Mouse (Mus musculus) kidney, embryonic 16.5 days (tissue): ENCODE measurements around the gene Gpt2. TPM values are rescaled to one million over a fixed set of nuclear protein-coding genes. Genes with fewer than 3 reads are reported as not detected.

Experiments used
- ATAC-seq: fragments of 200-750 bp; cut with Nextera tagmentation; 2 replicates; pipeline ENCODE4 v1.8.0; 2017; ENCODE audit warnings: moderate TSS enrichment; ENCODE audit not compliant: low FRiP score, low TSS enrichment
- H3K27ac ChIP-seq: fragments of 300-500 bp; sonication (generic); 2 replicates; pipeline ENCODE4 v1.5.1; 2014; ENCODE audit warnings: low read length
- H3K27me3 ChIP-seq: fragments of 300-500 bp; sonication (generic); 2 replicates; pipeline ENCODE4 v1.6.1; 2014; ENCODE audit warnings: low read length, control low read depth, mixed read lengths; ENCODE audit not compliant: insufficient read depth
- H3K36me3 ChIP-seq: fragments of 300-500 bp; sonication (generic); 2 replicates; pipeline ENCODE4 v1.6.1; 2014; ENCODE audit warnings: low read length, control low read depth, mixed read lengths; ENCODE audit not compliant: insufficient read depth
- H3K4me1 ChIP-seq: fragments of 300-500 bp; sonication (generic); 2 replicates; pipeline ENCODE4 v1.6.1; 2014; ENCODE audit warnings: low read length, control low read depth, mixed read lengths; ENCODE audit not compliant: insufficient read depth
- H3K4me2 ChIP-seq: fragments of 300-500 bp; sonication (generic); replicated peaks from 2 replicates; pipeline ENCODE4 v1.6.1; 2014; ENCODE audit warnings: low read depth, low read length
- H3K4me3 ChIP-seq: fragments of 300-500 bp; sonication (generic); 2 replicates; pipeline ENCODE4 v1.5.1; 2014; ENCODE audit warnings: mild to moderate bottlenecking, low read length
- H3K9ac ChIP-seq: fragments of 300-500 bp; sonication (generic); replicated peaks from 2 replicates; pipeline ENCODE4 v1.6.1; 2014; ENCODE audit warnings: low read length
- H3K9me3 ChIP-seq: fragments of 300-500 bp; sonication (generic); 2 replicates; pipeline ENCODE4 v1.6.1; 2016; ENCODE audit warnings: low read length, control low read depth
- WGBS: fragments of 180-500 bp; shearing (Covaris S2); extraction: QIAGEN DNeasy Blood & Tissue Kit; methylation state at CpG from one replicate; pipeline ENCODE4 v1.1.7; 2014; 5-methylcytosine and 5-hydroxymethylcytosine counted together
- polyA plus RNA-seq: library from polyadenylated mRNA; unstranded; fragments of >200 nt; fragmentation: Nextera tagmentation; extraction: Ambion mirVana; gene quantifications from 2 replicates; pipeline ENCODE4 v1.2.1, GENCODE M21; 2015

Gene Gpt2
- polyA plus RNA-seq, 1 experiment from 2014 or later, result 19.1 TPM

- no peaks in the 10 kb centered on the region for H3K4me1 ChIP-seq
- 69% methylated on average over 7 of the region's 7 CpGs for WGBS
- H3K36me3 ChIP-seq, result peaks cover 32% of the 10 kb centered on the region; the same call in 1 of the 2 replicates
- H3K4me3 ChIP-seq, result no peak overlapping the region
- no peak for ATAC-seq
- H3K9ac ChIP-seq, result no peak overlapping the region
- no peaks in the 10 kb centered on the region for H3K27me3 ChIP-seq
- H3K4me2 ChIP-seq, result no peak overlapping the region
- no peak overlapping the region for H3K27ac ChIP-seq
- no peaks in the 10 kb centered on the region for H3K9me3 ChIP-seq
These were observed 23.0 kb downstream of the Gpt2 start for GRCm38 (mm10) chr8:85515391-85515790.

GRCm38 (mm10) chr8:85517336-85517735, 25.0 kb downstream of the Gpt2 start:
- peaks cover 36% of the 10 kb centered on the region for H3K36me3 ChIP-seq
- no peak for ATAC-seq
- no peak overlapping the region for H3K4me2 ChIP-seq
- no peak overlapping the region for H3K9ac ChIP-seq
- H3K4me1 ChIP-seq, result no peaks in the 10 kb centered on the region
- WGBS, result 68% methylated on average over 4 of the region's 4 CpGs
- H3K4me3 ChIP-seq, result no peak overlapping the region
- no peak overlapping the region for H3K27ac ChIP-seq
- no peaks in the 10 kb centered on the region for H3K27me3 ChIP-seq
- no peaks in the 10 kb centered on the region for H3K9me3 ChIP-seq

DNA sequence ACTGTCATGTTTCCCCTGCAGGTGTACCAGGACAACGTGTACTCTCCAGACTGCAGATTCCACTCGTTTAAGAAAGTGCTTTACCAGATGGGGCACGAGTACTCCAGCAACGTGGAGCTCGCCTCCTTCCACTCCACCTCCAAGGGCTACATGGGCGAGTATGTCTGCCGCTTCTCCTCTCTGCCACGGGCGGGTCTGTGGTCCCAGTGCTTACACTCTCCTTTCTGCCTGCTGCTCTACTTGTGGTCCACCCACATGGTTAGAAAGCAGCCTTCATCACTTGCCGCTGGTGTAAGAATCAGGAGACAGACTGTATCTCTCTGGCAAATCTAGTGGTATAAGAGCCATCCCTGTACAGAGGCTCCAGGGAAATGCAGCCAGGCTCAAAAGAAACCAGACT, 25.6 kb downstream of the Gpt2 start:
- H3K4me3 ChIP-seq, result no peak overlapping the region
- H3K27me3 ChIP-seq, result no peaks in the 10 kb centered on the region
- H3K4me2 ChIP-seq, result no peak overlapping the region
- WGBS, result 93% methylated on average over 10 of the region's 10 CpGs
- H3K36me3 ChIP-seq, result peaks cover 33% of the 10 kb centered on the region
- no peaks in the 10 kb centered on the region for H3K9me3 ChIP-seq
- no peak for ATAC-seq
- H3K9ac ChIP-seq, result no peak overlapping the region
- H3K27ac ChIP-seq, result no peak overlapping the region
- H3K4me1 ChIP-seq, result no peaks in the 10 kb centered on the region

DNA sequence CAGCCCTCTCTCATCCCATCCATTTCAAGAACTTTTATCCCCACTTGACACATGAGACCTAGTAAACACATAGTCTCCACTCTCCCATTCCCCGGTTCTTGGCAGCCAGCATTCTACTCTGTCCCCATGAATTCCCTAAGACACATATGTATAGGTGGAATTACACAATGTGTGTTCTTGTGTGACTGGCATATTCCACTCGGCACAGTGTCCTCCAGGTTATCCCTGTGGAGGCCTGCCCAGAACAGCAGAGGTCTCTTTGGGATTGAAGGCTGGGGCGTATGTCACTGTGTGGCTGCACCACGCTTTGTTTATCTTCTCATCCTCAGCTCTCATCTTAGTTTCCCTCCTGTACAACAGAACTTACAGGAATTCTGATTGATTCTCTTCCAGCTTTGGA, 28.2 kb downstream of the Gpt2 start:
- Histone ChIP-seq H3K36me3 (peaks cover 32% of the 10 kb centered on the region), H3K9ac (no peak overlapping the region), H3K4me3 (no peak overlapping the region), H3K4me2 (no peak overlapping the region), H3K27ac (no peak overlapping the region), H3K27me3 (no peaks in the 10 kb centered on the region), H3K9me3 (no peaks in the 10 kb centered on the region), H3K4me1 (no peaks in the 10 kb centered on the region)
- no peak for ATAC-seq
- WGBS, result 94% methylated on average over 4 of the region's 4 CpGs

DNA sequence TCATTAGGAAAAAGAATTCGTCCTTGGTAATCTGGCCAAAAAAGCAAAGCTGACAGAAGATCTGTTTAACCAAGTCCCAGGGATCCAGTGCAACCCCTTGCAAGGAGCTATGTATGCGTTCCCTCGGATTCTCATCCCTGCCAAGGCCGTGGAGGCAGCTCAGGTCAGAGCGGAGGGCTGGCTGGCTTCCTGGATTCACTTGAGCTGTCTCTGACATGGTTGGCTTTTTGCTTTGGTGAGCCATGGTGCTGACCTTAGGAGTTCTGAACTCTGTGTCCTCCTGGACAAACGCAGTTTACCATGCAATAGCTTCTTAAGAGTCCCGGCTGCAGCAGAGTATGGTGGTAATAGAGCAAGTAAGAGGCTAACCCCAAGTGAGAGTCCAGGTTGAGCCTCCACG, 29.0 kb downstream of the Gpt2 start:
- Histone ChIP-seq H3K36me3 (peaks cover 32% of the 10 kb centered on the region), H3K4me2 (no peak overlapping the region), H3K4me1 (no peaks in the 10 kb centered on the region), H3K27ac (no peak overlapping the region), H3K9ac (no peak overlapping the region), H3K27me3 (no peaks in the 10 kb centered on the region), H3K4me3 (no peak overlapping the region), H3K9me3 (no peaks in the 10 kb centered on the region)
- ATAC-seq, result no peak
- 92% methylated on average over 8 of the region's 8 CpGs for WGBS

GRCm38 (mm10) chr8:85524086-85524485, 31.7 kb downstream of the Gpt2 start:
- H3K4me3 ChIP-seq, result no peak overlapping the region
- 95% methylated on average over 7 of the region's 7 CpGs for WGBS
- H3K27me3 ChIP-seq, result no peaks in the 10 kb centered on the region
- H3K9ac ChIP-seq, result no peak overlapping the region
- H3K36me3 ChIP-seq, result peaks cover 23% of the 10 kb centered on the region
- no peak overlapping the region for H3K27ac ChIP-seq
- no peaks in the 10 kb centered on the region for H3K9me3 ChIP-seq
- H3K4me1 ChIP-seq, result no peaks in the 10 kb centered on the region
- no peak for ATAC-seq
- H3K4me2 ChIP-seq, result no peak overlapping the region

- no peak overlapping the region for H3K4me3 ChIP-seq
- no peak overlapping the region for H3K27ac ChIP-seq
- no peak for ATAC-seq
- no peaks in the 10 kb centered on the region for H3K9me3 ChIP-seq
- no peak overlapping the region for H3K4me2 ChIP-seq
- no peaks in the 10 kb centered on the region for H3K27me3 ChIP-seq
- 24% methylated on average over 6 of the region's 6 CpGs for WGBS
- H3K36me3 ChIP-seq, result peaks cover 14% of the 10 kb centered on the region
- no peaks in the 10 kb centered on the region for H3K4me1 ChIP-seq
- H3K9ac ChIP-seq, result no peak overlapping the region
These were observed 33.7 kb downstream of the Gpt2 start for GRCm38 (mm10) chr8:85526105-85526504.

DNA sequence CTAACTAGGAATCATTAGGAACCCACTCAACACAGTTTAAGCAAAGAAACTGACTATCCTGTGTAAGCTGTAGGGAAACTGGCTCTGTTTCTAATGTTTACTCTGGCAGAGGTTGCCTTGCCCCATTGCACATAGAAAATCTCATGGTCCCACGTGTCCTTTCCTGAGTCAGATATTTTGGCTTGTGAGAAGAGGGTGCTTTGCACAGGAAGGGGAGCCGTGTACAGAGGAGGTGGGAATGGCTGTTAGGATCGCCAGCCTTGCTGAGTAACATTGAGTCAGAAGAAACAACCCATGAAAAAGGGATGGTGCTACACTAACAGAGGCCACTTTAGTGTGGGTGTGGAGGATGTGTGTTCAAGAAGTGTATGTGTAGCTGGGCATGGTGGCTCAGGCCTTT, 36.6 kb downstream of the Gpt2 start:
- WGBS, result 47% methylated on average over 3 of the region's 3 CpGs
- Histone ChIP-seq H3K4me3 (no peak overlapping the region), H3K27me3 (no peaks in the 10 kb centered on the region), H3K36me3 (0 out of 2 replicates have a peak, but pooled peaks cover 2% of the 10 kb centered on the region), H3K4me1 (no peaks in the 10 kb centered on the region), H3K9ac (no peak overlapping the region), H3K27ac (no peak overlapping the region), H3K4me2 (no peak overlapping the region), H3K9me3 (no peaks in the 10 kb centered on the region)
- no peak for ATAC-seq

- no peak overlapping the region for H3K4me2 ChIP-seq
- no peaks in the 10 kb centered on the region for H3K4me1 ChIP-seq
- H3K9ac ChIP-seq, result no peak overlapping the region
- no peak overlapping the region for H3K4me3 ChIP-seq
- no peaks in the 10 kb centered on the region for H3K9me3 ChIP-seq
- no peak overlapping the region for H3K27ac ChIP-seq
- H3K27me3 ChIP-seq, result no peaks in the 10 kb centered on the region
- 91% methylated on average over 1 of the region's 1 CpGs for WGBS
- 0 out of 2 replicates have a peak, but pooled peaks cover 5% of the 10 kb centered on the region for H3K36me3 ChIP-seq
- ATAC-seq, result no peak
These were observed 38.3 kb downstream of the Gpt2 start for GRCm38 (mm10) chr8:85530717-85531116.

- Histone ChIP-seq H3K4me1 (no peaks in the 10 kb centered on the region), H3K9ac (no peak overlapping the region), H3K4me3 (no peak overlapping the region), H3K9me3 (no peaks in the 10 kb centered on the region), H3K4me2 (no peak overlapping the region), H3K27me3 (no peaks in the 10 kb centered on the region), H3K27ac (no peak overlapping the region), H3K36me3 (peaks cover 11% of the 10 kb centered on the region)
- no peak for ATAC-seq
- WGBS, result 71% methylated on average over 3 of the region's 3 CpGs
These were observed 39.1 kb downstream of the Gpt2 start for GRCm38 (mm10) chr8:85531471-85531870.

- Histone ChIP-seq H3K4me2 (no peak overlapping the region), H3K4me3 (no peak overlapping the region), H3K27ac (no peak overlapping the region), H3K9ac (no peak overlapping the region), H3K4me1 (no peaks in the 10 kb centered on the region), H3K9me3 (no peaks in the 10 kb centered on the region), H3K36me3 (peaks cover 21% of the 10 kb centered on the region), H3K27me3 (no peaks in the 10 kb centered on the region)
- 85% methylated on average over 4 of the region's 4 CpGs for WGBS
- ATAC-seq, result no peak
These were observed 40.5 kb downstream of the Gpt2 start for GRCm38 (mm10) chr8:85532843-85533242.
